Mouse (Mus musculus) G1E (cell line): ENCODE measurements around the gene Iltifb.
"Not testable (repeated sequence)": the region's sequence is repeated elsewhere in the genome, so short reads cannot be mapped to it uniquely, and the experiment has no call there.

Experiments
- CTCF ChIP-seq: IDR thresholded peaks from 2 replicates; pipeline ENCODE4 v1.5.1; 2012; ENCODE audit warnings: low read depth, low read length, inconsistent platforms, mixed read lengths
- GATA1 ChIP-seq: IDR thresholded peaks from 2 replicates; pipeline ENCODE4 v1.6.1; 2012; ENCODE audit warnings: borderline replicate concordance, low read length, inconsistent platforms, mixed read lengths
- GATA2 ChIP-seq: IDR thresholded peaks from 2 replicates; pipeline ENCODE4 v1.6.1; 2012; ENCODE audit warnings: low read depth, low read length, inconsistent platforms, borderline replicate concordance
- POLR2AphosphoS5 ChIP-seq: IDR thresholded peaks from 2 replicates; pipeline ENCODE4 v1.6.1; 2012; ENCODE audit warnings: low read depth, low read length, inconsistent platforms; ENCODE audit not compliant: insufficient replicate concordance

DNA sequence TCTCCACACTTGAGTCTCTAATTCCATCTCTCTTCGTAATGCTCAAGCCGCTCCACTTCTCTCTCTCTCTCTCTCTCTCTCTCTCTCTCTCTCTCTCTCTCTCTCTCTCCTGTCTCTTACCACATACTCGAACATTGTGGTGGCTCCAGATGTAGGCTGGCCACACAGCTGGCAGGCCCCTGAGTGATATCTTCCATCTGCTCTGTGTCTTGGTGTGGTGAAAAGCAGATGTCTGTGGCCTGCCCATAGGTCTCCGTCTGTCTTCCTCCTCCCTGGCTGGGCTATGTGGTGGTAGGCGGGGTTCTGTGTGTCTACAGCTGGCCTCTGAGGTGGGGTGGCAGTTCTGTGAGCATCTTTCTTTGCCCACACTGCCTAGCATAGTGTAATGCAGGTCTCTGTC lies 11.8 kb downstream of the Iltifb start:
- TF ChIP-seq CTCF, POLR2AphosphoS5, GATA1, GATA2: not testable (repeated sequence)
